Mouse (Mus musculus) erythroblast, embryonic 14.5 days (primary cell): Measurements from ENCODE around the gene Rbmx2.

Experiments used
- GATA1 ChIP-seq: IDR thresholded peaks from 2 replicates; pipeline ENCODE4 v1.6.1; 2012; ENCODE audit warnings: low read length, inconsistent platforms, mixed read lengths
- TAL1 ChIP-seq: IDR thresholded peaks from 3 replicates; pipeline ENCODE4 v1.6.1; 2012; ENCODE audit warnings: low read length, inconsistent platforms, mixed read lengths

- no peak for TF ChIP-seq GATA1
- TF ChIP-seq TAL1: no peak
Measured at GRCm38 (mm10) chrX:48683857-48684256, 10.9 kb upstream of the Rbmx2 start.
